Mouse (Mus musculus) spleen, adult 2 months (tissue): ENCODE data around the gene Macrod2. TPM values are rescaled to one million over a fixed set of nuclear protein-coding genes. Genes with fewer than 3 reads are reported as not detected.

ENCODE experiments used
- DNase-seq, 2 experiments: peaks; one replicate each; pipeline versions ENCODE4 v3.0.0 to v3.0.0-alpha.2; 2012 to 2021; ENCODE audit warnings: low spot score in 2 of 2, low read depth in 1 of 2
- H3K27ac ChIP-seq: fragments of 200-500 bp; 2 replicates; pipeline ENCODE4 v1.5.1; 2012; ENCODE audit warnings: low read length, inconsistent platforms; ENCODE audit not compliant: insufficient read depth
- H3K27me3 ChIP-seq: fragments of 200-500 bp; 2 replicates; pipeline ENCODE4 v1.6.1; 2012; ENCODE audit warnings: mild to moderate bottlenecking, moderate library complexity, low read length, inconsistent platforms; ENCODE audit not compliant: control insufficient read depth, insufficient read depth
- H3K36me3 ChIP-seq: fragments of 200-500 bp; 2 replicates; pipeline ENCODE4 v1.6.1; 2012; ENCODE audit warnings: mild to moderate bottlenecking, low read length, inconsistent platforms; ENCODE audit not compliant: control insufficient read depth, insufficient read depth
- H3K4me1 ChIP-seq: fragments of 200-500 bp; 2 replicates; pipeline ENCODE4 v1.6.1; 2011; ENCODE audit warnings: inconsistent platforms; ENCODE audit not compliant: control insufficient read depth, insufficient read depth, insufficient read length
- H3K4me3 ChIP-seq: fragments of 200-500 bp; 2 replicates; pipeline ENCODE4 v1.5.1; 2011; ENCODE audit warnings: mild to moderate bottlenecking, inconsistent platforms; ENCODE audit not compliant: insufficient read depth, insufficient read length; ENCODE audit errors: extremely low read depth
- CTCF ChIP-seq: fragments of 200-500 bp; IDR thresholded peaks from 2 replicates; pipeline ENCODE4 v1.5.1; 2011; ENCODE audit warnings: mild to moderate bottlenecking, inconsistent platforms; ENCODE audit not compliant: insufficient read depth, insufficient read length, insufficient replicate concordance; ENCODE audit errors: extremely low read depth
- POLR2A ChIP-seq: fragments of 200-500 bp; IDR thresholded peaks from 2 replicates; pipeline ENCODE4 v1.6.1; 2011; ENCODE audit warnings: low read depth, low read length, inconsistent platforms
- WGBS: fragments of 180-500 bp; shearing (Covaris S2); methylation state at CpG from one replicate; pipeline ENCODE4 v1.1.7; 2018; 5-methylcytosine and 5-hydroxymethylcytosine counted together
- polyA plus RNA-seq: library from polyadenylated mRNA; depleted of rRNA; stranded (reverse); fragments of >200 nt; gene quantifications from 2 replicates; pipeline ENCODE4 v1.2.3, GENCODE M21; 2012

The Macrod2 gene
- polyA plus RNA-seq, 1 experiment = 2.2 TPM

DNA sequence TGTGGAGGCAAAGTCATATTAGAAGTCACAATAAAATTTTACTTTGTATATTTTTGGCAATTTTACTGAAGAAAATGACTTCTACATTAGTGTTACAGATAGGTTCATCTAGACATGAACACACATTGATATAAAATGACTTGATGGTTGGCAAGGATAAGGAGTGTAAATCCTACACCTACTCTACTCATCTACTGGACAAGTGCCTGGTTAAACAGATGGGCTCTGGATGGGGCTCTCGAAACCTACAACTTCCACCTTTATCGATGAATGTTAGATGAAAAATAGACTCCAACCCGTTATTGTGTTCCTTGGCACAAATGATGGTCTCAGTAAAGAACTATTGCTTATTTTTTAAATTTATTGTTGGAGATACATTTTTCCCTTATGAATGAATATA is 427.3 kb downstream of the Macrod2 start:
- H3K4me3 ChIP-seq = no peak overlapping the region
- no peaks in the 10 kb centered on the region for H3K4me1 ChIP-seq
- DNase-seq = no peak
- no peaks in the 10 kb centered on the region for H3K27me3 ChIP-seq
- TF ChIP-seq CTCF = no peak
- TF ChIP-seq POLR2A = no peak
- WGBS = 94% methylated on average over 3 of the region's 3 CpGs
- no peak overlapping the region for H3K27ac ChIP-seq
- no peaks in the 10 kb centered on the region for H3K36me3 ChIP-seq

GRCm38 (mm10) chr2:140826241-140826640 is 431.1 kb downstream of the Macrod2 start:
- TF ChIP-seq POLR2A (no peak), CTCF (no peak)
- DNase-seq = no peak
- H3K27ac ChIP-seq = no peak overlapping the region
- WGBS = 77% methylated on average over 2 of the region's 2 CpGs
- no peaks in the 10 kb centered on the region for H3K27me3 ChIP-seq
- no peaks in the 10 kb centered on the region for H3K36me3 ChIP-seq
- no peaks in the 10 kb centered on the region for H3K4me1 ChIP-seq
- no peak overlapping the region for H3K4me3 ChIP-seq

DNA sequence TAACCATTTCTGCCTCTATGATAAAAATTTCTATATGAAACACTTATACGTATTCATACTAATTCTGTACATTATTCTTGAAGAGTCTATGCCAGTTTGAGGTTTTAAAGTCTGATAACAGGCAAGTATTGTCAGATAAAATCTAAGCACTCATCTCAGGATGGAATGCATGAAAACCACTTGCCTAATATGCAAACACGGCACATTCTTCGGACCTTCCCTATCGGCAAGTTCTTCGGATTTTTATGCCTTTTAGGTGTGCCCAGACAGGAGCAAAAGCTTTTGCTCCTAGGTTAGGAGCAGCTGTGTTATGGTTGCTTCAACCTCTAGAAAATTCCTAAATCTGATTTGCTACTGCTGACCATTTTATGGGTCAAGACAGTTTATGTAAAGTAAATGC is 433.8 kb downstream of the Macrod2 start:
- no peaks in the 10 kb centered on the region for H3K36me3 ChIP-seq

GRCm38 (mm10) chr2:140830086-140830485 is 435.0 kb downstream of the Macrod2 start:
- H3K27ac ChIP-seq = no peak overlapping the region
- 77% methylated on average over 3 of the region's 3 CpGs for WGBS
- H3K4me1 ChIP-seq = no peaks in the 10 kb centered on the region
- DNase-seq = no peak
- no peaks in the 10 kb centered on the region for H3K36me3 ChIP-seq
- H3K27me3 ChIP-seq = no peaks in the 10 kb centered on the region
- H3K4me3 ChIP-seq = no peak overlapping the region
- TF ChIP-seq POLR2A = no peak

More for the DNA sequence above, 433.8 kb downstream of the Macrod2 start:
- WGBS = 93% methylated on average over 5 of the region's 5 CpGs
- H3K4me3 ChIP-seq = no peak overlapping the region
- H3K4me1 ChIP-seq = no peaks in the 10 kb centered on the region
- H3K27ac ChIP-seq = no peak overlapping the region
- H3K27me3 ChIP-seq = no peaks in the 10 kb centered on the region
- no peak for DNase-seq
- TF ChIP-seq CTCF (no peak), POLR2A (no peak)

GRCm38 (mm10) chr2:140839371-140839770 is 444.3 kb downstream of the Macrod2 start:
- Histone ChIP-seq H3K27me3 (no peaks in the 10 kb centered on the region), H3K27ac (no peak overlapping the region), H3K4me3 (no peak overlapping the region), H3K4me1 (no peaks in the 10 kb centered on the region), H3K36me3 (no peaks in the 10 kb centered on the region)
- 93% methylated on average over 2 of the region's 2 CpGs for WGBS
- TF ChIP-seq POLR2A (no peak), CTCF (no peak)
- DNase-seq = no peak

GRCm38 (mm10) chr2:140839880-140840279 is 444.8 kb downstream of the Macrod2 start:
- 87% methylated on average over 3 of the region's 3 CpGs for WGBS
- no peaks in the 10 kb centered on the region for H3K36me3 ChIP-seq
- DNase-seq = no peak
- no peaks in the 10 kb centered on the region for H3K27me3 ChIP-seq
- H3K4me3 ChIP-seq = no peak overlapping the region
- no peak for TF ChIP-seq CTCF
- TF ChIP-seq POLR2A = no peak
- H3K27ac ChIP-seq = no peak overlapping the region
- no peaks in the 10 kb centered on the region for H3K4me1 ChIP-seq

GRCm38 (mm10) chr2:140844030-140844429 is 448.9 kb downstream of the Macrod2 start:
- 12% methylated on average over 5 of the region's 5 CpGs for WGBS
- H3K27ac ChIP-seq = no peak overlapping the region
- no peaks in the 10 kb centered on the region for H3K27me3 ChIP-seq
- H3K36me3 ChIP-seq = no peaks in the 10 kb centered on the region
- no peak overlapping the region for H3K4me3 ChIP-seq
- no peak for DNase-seq
- TF ChIP-seq CTCF = no peak
- TF ChIP-seq POLR2A = no peak
- H3K4me1 ChIP-seq = no peaks in the 10 kb centered on the region
